Mouse (Mus musculus) hindbrain, embryonic 10.5 days (tissue): ENCODE measurements at regions not wholly inside any gene's neighbourhood (a gene's known extent, or its start where the extent isn't known, plus 50 kb on each side); places are given as distances from the start of the nearest gene placed in this dataset.

Source experiments
- DNase-seq: peaks from one replicate; pipeline ENCODE4 v3.0.0-alpha.2; 2017; ENCODE audit warnings: low spot score
- H3K27ac ChIP-seq: fragments of 300-500 bp; sonication (generic); 2 replicates; pipeline ENCODE4 v1.5.1; 2016; ENCODE audit warnings: mild to moderate bottlenecking, moderate library complexity
- H3K27me3 ChIP-seq: fragments of 300-500 bp; sonication (generic); 2 replicates; pipeline ENCODE4 v1.6.1; 2016; ENCODE audit warnings: mild to moderate bottlenecking; ENCODE audit not compliant: poor library complexity, insufficient read depth, severe bottlenecking
- H3K36me3 ChIP-seq: fragments of 300-500 bp; sonication (generic); 2 replicates; pipeline ENCODE4 v1.6.1; 2016; ENCODE audit warnings: mild to moderate bottlenecking, moderate library complexity
- H3K4me1 ChIP-seq: fragments of 300-500 bp; sonication (generic); replicated peaks from 2 replicates; pipeline ENCODE4 v1.6.1; 2016; ENCODE audit warnings: mild to moderate bottlenecking
- H3K4me3 ChIP-seq: fragments of 300-500 bp; sonication (generic); 2 replicates; pipeline ENCODE4 v1.5.1; 2016; ENCODE audit warnings: mild to moderate bottlenecking, moderate library complexity
- H3K9me3 ChIP-seq: fragments of 300-500 bp; sonication (generic); 2 replicates; pipeline ENCODE4 v1.6.1; 2016; ENCODE audit warnings: mild to moderate bottlenecking, moderate library complexity
- WGBS: fragments of 180-500 bp; shearing (Covaris S2); methylation state at CpG from one replicate; pipeline ENCODE4 v1.1.7; 2016; 5-methylcytosine and 5-hydroxymethylcytosine counted together

- Histone ChIP-seq H3K27ac (no peak overlapping the region), H3K4me1 (no peaks in the 10 kb centered on the region), H3K36me3 (no peaks in the 10 kb centered on the region), H3K27me3 (no peaks in the 10 kb centered on the region), H3K4me3 (no peak overlapping the region), H3K9me3 (no peaks in the 10 kb centered on the region)
- whole genome bisulfite sequencing: 87% methylated on average over 1 of the region's 1 CpGs
- no peak for DNase-seq
Measured at GRCm38 (mm10) chr3:100401080-100401479, 88.0 kb downstream of the Tent5c start.

GRCm38 (mm10) chr3:100397491-100397890, 91.6 kb downstream of the Tent5c start:
- no peaks in the 10 kb centered on the region for H3K36me3 ChIP-seq
- H3K9me3 ChIP-seq: no peaks in the 10 kb centered on the region
- 0 out of 2 replicates have a peak, but pooled peaks cover 4% of the 10 kb centered on the region for H3K4me1 ChIP-seq
- no peak overlapping the region for H3K4me3 ChIP-seq
- H3K27me3 ChIP-seq: no peaks in the 10 kb centered on the region
- 86% methylated on average over 3 of the region's 3 CpGs for WGBS
- H3K27ac ChIP-seq: no peak overlapping the region
- DNase-seq: no peak

GRCm38 (mm10) chr3:100394911-100395604, 94.1 kb downstream of the Tent5c start:
- H3K9me3 ChIP-seq: no peaks in the 10 kb centered on the region
- DNase-seq: no peak
- H3K4me3 ChIP-seq: no peak overlapping the region
- no peaks in the 10 kb centered on the region for H3K36me3 ChIP-seq
- H3K27me3 ChIP-seq: no peaks in the 10 kb centered on the region
- no peak overlapping the region for H3K27ac ChIP-seq
- 0 out of 2 replicates have a peak, but pooled peaks cover 4% of the 10 kb centered on the region for H3K4me1 ChIP-seq
- WGBS: 73% methylated on average over 9 of the region's 9 CpGs

- no peaks in the 10 kb centered on the region for H3K9me3 ChIP-seq
- no peak overlapping the region for H3K27ac ChIP-seq
- no peak overlapping the region for H3K4me3 ChIP-seq
- H3K4me1 ChIP-seq: peaks cover 12% of the 10 kb centered on the region; the same call in 1 of the 2 replicates
- H3K36me3 ChIP-seq: no peaks in the 10 kb centered on the region
- 90% methylated on average over 1 of the region's 1 CpGs for WGBS
- no peaks in the 10 kb centered on the region for H3K27me3 ChIP-seq
- no peak for DNase-seq
Measured at GRCm38 (mm10) chr3:100393956-100394355, 95.2 kb downstream of the Tent5c start.

- DNase-seq: no peak
- Histone ChIP-seq H3K27ac (no peak overlapping the region), H3K9me3 (no peaks in the 10 kb centered on the region), H3K27me3 (no peaks in the 10 kb centered on the region), H3K36me3 (no peaks in the 10 kb centered on the region), H3K4me1 (no peaks in the 10 kb centered on the region), H3K4me3 (no peak overlapping the region)
- whole genome bisulfite sequencing: 60% methylated on average over 1 of the region's 1 CpGs
Measured at GRCm38 (mm10) chr3:100382181-100382580, 106.9 kb downstream of the Tent5c start.

GRCm38 (mm10) chr3:100381363-100381762, 107.8 kb downstream of the Tent5c start:
- H3K27me3 ChIP-seq: no peaks in the 10 kb centered on the region
- 82% methylated on average over 2 of the region's 2 CpGs for WGBS
- no peak for DNase-seq
- H3K36me3 ChIP-seq: no peaks in the 10 kb centered on the region
- no peaks in the 10 kb centered on the region for H3K9me3 ChIP-seq
- no peaks in the 10 kb centered on the region for H3K4me1 ChIP-seq
- H3K27ac ChIP-seq: no peak overlapping the region
- H3K4me3 ChIP-seq: no peak overlapping the region

- DNase-seq: no peak
Measured at GRCm38 (mm10) chr3:100376162-100376561, 113.0 kb downstream of the Tent5c start.

GRCm38 (mm10) chr3:100366884-100367840, 122.0 kb downstream of the Tent5c start:
- Histone ChIP-seq H3K4me1 (no peaks in the 10 kb centered on the region), H3K9me3 (no peaks in the 10 kb centered on the region), H3K27me3 (no peaks in the 10 kb centered on the region), H3K27ac (no peak overlapping the region), H3K36me3 (no peaks in the 10 kb centered on the region), H3K4me3 (no peak overlapping the region)
- DNase-seq: no peak
- 87% methylated on average over 7 of the region's 7 CpGs for WGBS

More at GRCm38 (mm10) chr3:100376162-100376561, 113.0 kb downstream of the Tent5c start:
- Histone ChIP-seq H3K36me3 (no peaks in the 10 kb centered on the region), H3K9me3 (no peaks in the 10 kb centered on the region), H3K4me3 (no peak overlapping the region), H3K27me3 (no peaks in the 10 kb centered on the region), H3K4me1 (no peaks in the 10 kb centered on the region), H3K27ac (no peak overlapping the region)
- WGBS: 80% methylated on average over 1 of the region's 1 CpGs

GRCm38 (mm10) chr3:100366447-100366846, 122.7 kb downstream of the Tent5c start:
- 90% methylated on average over 3 of the region's 3 CpGs for WGBS
- Histone ChIP-seq H3K27ac (no peak overlapping the region), H3K4me3 (no peak overlapping the region), H3K9me3 (no peaks in the 10 kb centered on the region), H3K27me3 (no peaks in the 10 kb centered on the region), H3K4me1 (no peaks in the 10 kb centered on the region), H3K36me3 (no peaks in the 10 kb centered on the region)
- DNase-seq: no peak

GRCm38 (mm10) chr3:100365354-100365945, 123.7 kb downstream of the Tent5c start:
- H3K4me1 ChIP-seq: no peaks in the 10 kb centered on the region
- H3K4me3 ChIP-seq: no peak overlapping the region
- no peak for DNase-seq
- no peaks in the 10 kb centered on the region for H3K9me3 ChIP-seq
- 87% methylated on average over 3 of the region's 3 CpGs for WGBS
- H3K27ac ChIP-seq: no peak overlapping the region
- H3K36me3 ChIP-seq: no peaks in the 10 kb centered on the region
- H3K27me3 ChIP-seq: no peaks in the 10 kb centered on the region

GRCm38 (mm10) chr3:100364706-100365105, 124.4 kb downstream of the Tent5c start:
- DNase-seq: no peak
- no peak overlapping the region for H3K4me3 ChIP-seq

GRCm38 (mm10) chr3:100362983-100363382, 126.1 kb downstream of the Tent5c start:
- Histone ChIP-seq H3K36me3 (no peaks in the 10 kb centered on the region), H3K4me3 (no peak overlapping the region), H3K27ac (no peak overlapping the region), H3K27me3 (no peaks in the 10 kb centered on the region), H3K4me1 (no peaks in the 10 kb centered on the region), H3K9me3 (no peaks in the 10 kb centered on the region)
- 87% methylated on average over 3 of the region's 3 CpGs for WGBS
- no peak for DNase-seq

More at GRCm38 (mm10) chr3:100364706-100365105, 124.4 kb downstream of the Tent5c start:
- no peak overlapping the region for H3K27ac ChIP-seq
- 87% methylated on average over 2 of the region's 2 CpGs for WGBS
- H3K9me3 ChIP-seq: no peaks in the 10 kb centered on the region
- H3K27me3 ChIP-seq: no peaks in the 10 kb centered on the region
- H3K36me3 ChIP-seq: no peaks in the 10 kb centered on the region
- H3K4me1 ChIP-seq: no peaks in the 10 kb centered on the region

GRCm38 (mm10) chr3:100360019-100360418, 129.1 kb downstream of the Tent5c start:
- Histone ChIP-seq H3K27ac (no peak overlapping the region), H3K4me3 (no peak overlapping the region), H3K36me3 (no peaks in the 10 kb centered on the region), H3K9me3 (no peaks in the 10 kb centered on the region), H3K27me3 (no peaks in the 10 kb centered on the region), H3K4me1 (no peaks in the 10 kb centered on the region)
- 84% methylated on average over 3 of the region's 3 CpGs for WGBS
- no peak for DNase-seq
